Mouse (Mus musculus) brain, embryonic 14.5 days (tissue): ENCODE results near the gene Ttll6.

Experiments
- CTCF ChIP-seq: fragments of 200-500 bp; IDR thresholded peaks from 2 replicates; pipeline ENCODE4 v1.5.1; 2012; ENCODE audit warnings: inconsistent platforms, mild to moderate bottlenecking, moderate library complexity, borderline replicate concordance; ENCODE audit not compliant: insufficient read depth, insufficient read length; ENCODE audit errors: extremely low read depth
- POLR2A ChIP-seq: fragments of 200-500 bp; IDR thresholded peaks from 2 replicates; pipeline ENCODE4 v1.6.1; 2012; ENCODE audit warnings: mild to moderate bottlenecking, inconsistent platforms, borderline replicate concordance; ENCODE audit not compliant: poor library complexity, insufficient read depth, insufficient read length, severe bottlenecking; ENCODE audit errors: extremely low read depth

GRCm38 (mm10) chr11:96124052-96124914, 9.3 kb upstream of the Ttll6 start:
- TF ChIP-seq POLR2A (no peak), CTCF (no peak)
